ENCODE assay signal across 10 mouse cellular contexts in the genomic region with DNA sequence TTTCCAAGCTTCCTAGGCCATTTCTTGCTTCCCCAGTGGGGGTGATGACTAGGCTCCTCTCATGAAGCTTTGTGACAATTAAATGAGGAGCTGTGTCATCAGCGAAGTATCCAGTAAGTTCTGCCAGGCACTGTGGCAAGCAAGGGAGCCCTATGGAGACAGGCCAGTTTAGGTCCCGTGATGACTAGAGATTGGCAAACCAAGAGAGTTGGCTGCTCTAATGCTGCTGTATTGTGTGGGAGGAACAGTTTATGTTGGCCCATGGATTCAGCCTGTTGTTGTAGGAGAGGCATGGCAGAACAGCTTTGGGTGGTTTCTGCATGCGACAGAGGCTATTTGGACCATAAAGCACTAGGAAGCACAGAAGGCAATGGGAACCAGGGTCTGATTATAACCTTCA.
DNase-seq lines count a peak whose midpoint lies in the region.
"Had no signal": no experiment of that assay in that cellular context is flagged by ENCODE, and none has a peak within 500 bp of the region (broad histone marks: within the 10 kb centered on the region; RNA-seq: fewer than 3 reads in every experiment).

No protein-coding gene starts in this region.

- intact Hi-C loops in heart, postnatal 10 days (cut with DNase I): loop anchor here (5.0 kb wide), 1 partner anchor 57 kb away; no protein-coding TSS in a partner anchor

- DNase-seq in layer of hippocampus, adult 11-12 months (ENCODE audit: low spot score): peak; percentile 23
- DNase-seq in layer of hippocampus, adult 9-10 months (ENCODE audit: low spot score): no peak
- peak; percentile 55 for DNase-seq in fat pad, adult 2 months (ENCODE audit: extremely low read depth, low read depth, low spot score)
- DNase-seq in heart, postnatal 10 days: peak; percentile 77 to 81
- peak; percentile 18 for DNase-seq in lung, postnatal 25 days (ENCODE audit: low spot score)
- DNase-seq in frontal cortex, postnatal 10 days (ENCODE audit: low spot score in 2 of 2): no peak
- DNase-seq in cerebellum, adult 11 months: no peak
- DNase-seq: kidney, adult 18-20 months; right cerebral cortex, postnatal 4 days; thymus, postnatal 36 days had no signal

Comparison
In these comparisons a context has a peak if more than half of its experiments do, and no peak if none do; other contexts are left out.
1. DNase-seq: peak in layer of hippocampus, adult 11-12 months (single experiment), fat pad, adult 2 months (single experiment), heart, postnatal 10 days (2 of 2) and lung, postnatal 25 days (single experiment); none in layer of hippocampus, adult 9-10 months (single experiment), frontal cortex, postnatal 10 days (0 of 2) and cerebellum, adult 11 months (single experiment).